17 mouse cellular contexts compared by ENCODE assay signal in genomic region chr11:21546671-21547070, GRCm38 (mm10).
"Had no signal": no experiment of that assay in that cellular context is flagged by ENCODE, and none has a peak within 500 bp of the region (broad histone marks: within the 10 kb centered on the region; RNA-seq: fewer than 3 reads in every experiment).

No protein-coding gene starts in this region.

- H3K9me3 ChIP-seq: lung, embryonic 15.5 days; megakaryocyte, embryonic 14.5 days; midbrain, embryonic 13.5 days; midbrain, embryonic 15.5 days; neural tube, embryonic 12.5 days had no signal

- H3K4me2 ChIP-seq: lung, embryonic 15.5 days; midbrain, embryonic 11.5 days; midbrain, embryonic 13.5 days; midbrain, embryonic 15.5 days; neural tube, embryonic 12.5 days had no signal

- H3K9ac ChIP-seq: liver, postnatal 0 days; lung, embryonic 15.5 days; midbrain, embryonic 13.5 days; midbrain, embryonic 15.5 days; neural tube, embryonic 12.5 days had no signal

- H3K4me1 ChIP-seq: lung, embryonic 15.5 days; midbrain, embryonic 13.5 days; midbrain, embryonic 15.5 days; neural tube, embryonic 12.5 days had no signal

- H3K27me3 ChIP-seq: lung, embryonic 15.5 days; megakaryocyte, embryonic 14.5 days; midbrain, embryonic 13.5 days; midbrain, embryonic 15.5 days; neural tube, embryonic 12.5 days had no signal

- H3K4me3 ChIP-seq: lung, embryonic 15.5 days; megakaryocyte, embryonic 14.5 days; midbrain, embryonic 13.5 days; midbrain, embryonic 15.5 days; neural tube, embryonic 12.5 days had no signal

- H3K27ac ChIP-seq: lung, embryonic 15.5 days; macrophage; midbrain, embryonic 13.5 days; midbrain, embryonic 15.5 days; neural tube, embryonic 12.5 days had no signal

- DNase-seq: liver, postnatal 0 days; lung, adult 2 months; lung, postnatal 14 days; lung, postnatal 36 days; right cerebral cortex, postnatal 14 days; spleen, adult 18-20 months; thymus, adult 18-20 months; thymus, postnatal 14 days; thymus, postnatal 36 days had no signal

- H3K36me3 ChIP-seq: lung, embryonic 15.5 days; midbrain, embryonic 13.5 days; midbrain, embryonic 15.5 days; neural tube, embryonic 12.5 days had no signal

- ATAC-seq: liver, postnatal 0 days; lung, postnatal 0 days; midbrain, embryonic 13.5 days; midbrain, embryonic 15.5 days had no signal
